Mouse (Mus musculus) brain, embryonic 18.5 days (tissue): ENCODE measurements around the gene Vipas39.

ENCODE experiments used
- DNase-seq: peaks from one replicate; pipeline ENCODE4 v3.0.0-alpha.2; 2012; ENCODE audit warnings: low read depth, low spot score

The Vipas39 gene

GRCm38 (mm10) chr12:87198792-87199191, 67.3 kb downstream of the Vipas39 start:
- no peak for DNase-seq

GRCm38 (mm10) chr12:87196310-87196709, 69.7 kb downstream of the Vipas39 start:
- no peak for DNase-seq

- no peak for DNase-seq
These were observed 71.0 kb downstream of the Vipas39 start for GRCm38 (mm10) chr12:87195069-87195468.

- no peak for DNase-seq
These were observed 73.0 kb downstream of the Vipas39 start for GRCm38 (mm10) chr12:87193008-87193407.
